Mouse (Mus musculus) spleen, adult 2 months (tissue): ENCODE measurements around the gene Tbx18. TPM values are rescaled to one million over a fixed set of nuclear protein-coding genes. Genes with fewer than 3 reads are reported as not detected.

ENCODE experiments used
- DNase-seq, 2 experiments: peaks; one replicate each; pipeline versions ENCODE4 v3.0.0 to v3.0.0-alpha.2; 2012 to 2021; ENCODE audit warnings: low spot score in 2 of 2, low read depth in 1 of 2
- H3K27ac ChIP-seq: fragments of 200-500 bp; 2 replicates; pipeline ENCODE4 v1.5.1; 2012; ENCODE audit warnings: low read length, inconsistent platforms; ENCODE audit not compliant: insufficient read depth
- H3K27me3 ChIP-seq: fragments of 200-500 bp; 2 replicates; pipeline ENCODE4 v1.6.1; 2012; ENCODE audit warnings: mild to moderate bottlenecking, moderate library complexity, low read length, inconsistent platforms; ENCODE audit not compliant: control insufficient read depth, insufficient read depth
- H3K36me3 ChIP-seq: fragments of 200-500 bp; 2 replicates; pipeline ENCODE4 v1.6.1; 2012; ENCODE audit warnings: mild to moderate bottlenecking, low read length, inconsistent platforms; ENCODE audit not compliant: control insufficient read depth, insufficient read depth
- H3K4me1 ChIP-seq: fragments of 200-500 bp; 2 replicates; pipeline ENCODE4 v1.6.1; 2011; ENCODE audit warnings: inconsistent platforms; ENCODE audit not compliant: control insufficient read depth, insufficient read depth, insufficient read length
- H3K4me3 ChIP-seq: fragments of 200-500 bp; 2 replicates; pipeline ENCODE4 v1.5.1; 2011; ENCODE audit warnings: mild to moderate bottlenecking, inconsistent platforms; ENCODE audit not compliant: insufficient read depth, insufficient read length; ENCODE audit errors: extremely low read depth
- CTCF ChIP-seq: fragments of 200-500 bp; IDR thresholded peaks from 2 replicates; pipeline ENCODE4 v1.5.1; 2011; ENCODE audit warnings: mild to moderate bottlenecking, inconsistent platforms; ENCODE audit not compliant: insufficient read depth, insufficient read length, insufficient replicate concordance; ENCODE audit errors: extremely low read depth
- POLR2A ChIP-seq: fragments of 200-500 bp; IDR thresholded peaks from 2 replicates; pipeline ENCODE4 v1.6.1; 2011; ENCODE audit warnings: low read depth, low read length, inconsistent platforms
- WGBS: fragments of 180-500 bp; shearing (Covaris S2); methylation state at CpG from one replicate; pipeline ENCODE4 v1.1.7; 2018; 5-methylcytosine and 5-hydroxymethylcytosine counted together
- polyA plus RNA-seq: library from polyadenylated mRNA; depleted of rRNA; stranded (reverse); fragments of >200 nt; gene quantifications from 2 replicates; pipeline ENCODE4 v1.2.3, GENCODE M21; 2012

Gene Tbx18
- polyA plus RNA-seq, 1 experiment: not detected

GRCm38 (mm10) chr9:87738766-87739542 is 7.9 kb upstream of the Tbx18 start:
- Histone ChIP-seq H3K36me3 (no peaks in the 10 kb centered on the region), H3K4me1 (no peaks in the 10 kb centered on the region), H3K4me3 (no peak overlapping the region), H3K27me3 (peaks cover 12% of the 10 kb centered on the region), H3K27ac (no peak overlapping the region)
- TF ChIP-seq CTCF (no peak), POLR2A (no peak)
- no peak for DNase-seq
- WGBS: 4% methylated on average over 39 of the region's 39 CpGs

GRCm38 (mm10) chr9:87738123-87738522 is 7.1 kb upstream of the Tbx18 start:
- DNase-seq: no peak
- H3K4me1 ChIP-seq: no peaks in the 10 kb centered on the region
- 5% methylated on average over 13 of the region's 13 CpGs for WGBS
- no peak overlapping the region for H3K27ac ChIP-seq
- H3K27me3 ChIP-seq: peaks cover 12% of the 10 kb centered on the region
- H3K36me3 ChIP-seq: no peaks in the 10 kb centered on the region
- H3K4me3 ChIP-seq: no peak overlapping the region
- TF ChIP-seq POLR2A (no peak), CTCF (no peak)

- Histone ChIP-seq H3K27ac (no peak overlapping the region), H3K4me3 (no peak overlapping the region), H3K27me3 (peaks cover 12% of the 10 kb centered on the region), H3K4me1 (no peaks in the 10 kb centered on the region), H3K36me3 (no peaks in the 10 kb centered on the region)
- no peak for TF ChIP-seq CTCF
- TF ChIP-seq POLR2A: no peak
- 7% methylated on average over 4 of the region's 4 CpGs for WGBS
- no peak for DNase-seq
These were observed 6.2 kb upstream of the Tbx18 start for GRCm38 (mm10) chr9:87737271-87737670.

GRCm38 (mm10) chr9:87735046-87735445 is 4.0 kb upstream of the Tbx18 start:
- Histone ChIP-seq H3K27me3 (peaks cover 17% of the 10 kb centered on the region), H3K36me3 (no peaks in the 10 kb centered on the region), H3K4me3 (no peak overlapping the region), H3K27ac (no peak overlapping the region), H3K4me1 (no peaks in the 10 kb centered on the region)
- TF ChIP-seq POLR2A (no peak), CTCF (no peak)
- no peak for DNase-seq
- WGBS: 8% methylated on average over 9 of the region's 9 CpGs

GRCm38 (mm10) chr9:87734631-87735030 is 3.6 kb upstream of the Tbx18 start:
- no peak overlapping the region for H3K4me3 ChIP-seq
- DNase-seq: no peak
- WGBS: 15% methylated on average over 9 of the region's 9 CpGs
- peaks cover 22% of the 10 kb centered on the region for H3K27me3 ChIP-seq
- no peak for TF ChIP-seq CTCF
- no peak for TF ChIP-seq POLR2A
- no peaks in the 10 kb centered on the region for H3K36me3 ChIP-seq
- no peak overlapping the region for H3K27ac ChIP-seq
- H3K4me1 ChIP-seq: no peaks in the 10 kb centered on the region

GRCm38 (mm10) chr9:87733732-87734131 is 2.7 kb upstream of the Tbx18 start:
- Histone ChIP-seq H3K4me1 (no peaks in the 10 kb centered on the region), H3K4me3 (no peak overlapping the region), H3K36me3 (no peaks in the 10 kb centered on the region), H3K27me3 (peaks cover 22% of the 10 kb centered on the region), H3K27ac (no peak overlapping the region)
- DNase-seq: no peak
- 5% methylated on average over 11 of the region's 11 CpGs for WGBS
- TF ChIP-seq POLR2A (no peak), CTCF (no peak)

GRCm38 (mm10) chr9:87733236-87733630 is 2.2 kb upstream of the Tbx18 start:
- DNase-seq: no peak
- Histone ChIP-seq H3K27me3 (peaks cover 22% of the 10 kb centered on the region), H3K4me1 (no peaks in the 10 kb centered on the region), H3K36me3 (no peaks in the 10 kb centered on the region), H3K27ac (no peak overlapping the region), H3K4me3 (no peak overlapping the region)
- TF ChIP-seq POLR2A (no peak), CTCF (no peak)
- WGBS: 9% methylated on average over 11 of the region's 11 CpGs
